Mouse (Mus musculus): ENCODE results near the gene Hpn.

Hpn gene

DNA sequence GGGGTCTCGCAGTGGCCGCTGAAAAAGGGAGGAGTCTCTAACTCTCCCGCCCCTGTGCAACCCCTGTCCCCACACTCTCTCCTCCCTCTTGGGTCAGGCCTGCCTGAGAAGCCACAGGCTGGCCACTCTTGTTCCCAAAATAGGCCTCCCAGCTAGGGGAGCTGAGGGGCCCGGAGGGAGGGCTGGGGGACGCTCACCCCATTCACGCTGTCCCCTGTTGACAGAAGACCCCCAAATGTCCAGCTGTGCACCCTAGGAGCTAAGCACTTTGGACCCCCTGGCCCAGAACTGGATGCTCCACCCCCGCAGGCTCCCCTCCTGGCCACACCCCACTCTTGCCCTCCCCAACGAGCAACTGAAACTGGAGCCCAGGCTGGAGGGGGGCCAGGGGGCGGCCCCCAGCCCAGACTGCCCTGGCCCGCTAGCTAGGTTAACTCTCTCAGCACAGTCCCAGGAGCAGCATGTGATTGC, 59.7 kb downstream of the Hpn start:
- DNase-seq (ENCODE audit: low read depth, low spot score) = no peak

- no peak for DNase-seq (ENCODE audit: low read depth, low spot score)
These were observed 60.3 kb downstream of the Hpn start for GRCm38 (mm10) chr7:31054661-31055320.

- no peak for DNase-seq (ENCODE audit: low read depth, low spot score)
These were observed 61.1 kb downstream of the Hpn start for GRCm38 (mm10) chr7:31053882-31054447.

DNA sequence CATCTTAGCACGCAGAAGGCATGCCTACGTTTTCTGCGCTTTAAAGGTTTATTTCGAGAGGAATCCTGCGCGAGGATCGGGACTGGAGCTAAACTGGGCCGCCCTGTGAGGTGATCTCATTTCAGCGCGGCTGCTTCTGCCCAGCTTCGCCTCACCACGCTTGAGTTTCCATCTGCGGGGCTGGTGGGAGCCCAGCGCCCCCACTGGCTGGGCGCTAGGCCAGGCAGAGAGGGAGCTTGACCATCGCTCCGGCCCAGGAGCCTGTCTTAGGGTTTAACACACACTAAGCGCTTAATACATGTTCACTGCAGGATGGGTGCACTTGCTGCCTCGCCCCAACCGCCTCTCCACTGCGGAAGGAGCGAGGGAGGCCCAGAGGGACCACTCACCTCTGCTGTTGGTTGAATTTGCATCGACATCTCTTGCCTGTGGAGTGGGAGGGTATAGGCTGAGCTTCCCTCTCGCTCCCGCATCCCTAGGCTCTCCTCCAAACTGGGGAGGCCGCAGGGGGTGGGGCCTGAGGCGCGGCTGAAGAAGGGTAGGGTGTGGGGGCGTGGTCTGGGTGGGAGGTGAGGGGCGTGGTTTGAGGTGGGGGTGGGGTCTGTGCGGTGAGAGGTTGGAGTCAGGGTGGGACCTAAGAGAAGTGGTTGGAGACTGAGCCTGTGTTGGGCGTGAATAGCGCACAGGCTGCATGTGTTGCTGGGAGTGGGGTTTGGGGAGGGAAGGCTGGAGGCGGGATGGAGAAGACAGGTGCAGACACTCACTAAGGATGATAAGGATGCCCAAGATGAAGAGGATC, 62.3 kb downstream of the Hpn start:
- DNase-seq (ENCODE audit: low read depth, low spot score) = peak; percentile 74

- no peak for DNase-seq (ENCODE audit: low read depth, low spot score)
These were observed 62.8 kb downstream of the Hpn start for GRCm38 (mm10) chr7:31052251-31052635.

GRCm38 (mm10) chr7:31051321-31052021, 63.6 kb downstream of the Hpn start, which contains the start of gene Fxyd7:
TSS of gene Fxyd7 (minus strand) at chr7:31051467.
- peak; percentile 11 for DNase-seq (ENCODE audit: low read depth, low spot score)

GRCm38 (mm10) chr7:31050921-31051320, 64.2 kb downstream of the Hpn start:
- DNase-seq (ENCODE audit: low read depth, low spot score) = peak; percentile 21

DNA sequence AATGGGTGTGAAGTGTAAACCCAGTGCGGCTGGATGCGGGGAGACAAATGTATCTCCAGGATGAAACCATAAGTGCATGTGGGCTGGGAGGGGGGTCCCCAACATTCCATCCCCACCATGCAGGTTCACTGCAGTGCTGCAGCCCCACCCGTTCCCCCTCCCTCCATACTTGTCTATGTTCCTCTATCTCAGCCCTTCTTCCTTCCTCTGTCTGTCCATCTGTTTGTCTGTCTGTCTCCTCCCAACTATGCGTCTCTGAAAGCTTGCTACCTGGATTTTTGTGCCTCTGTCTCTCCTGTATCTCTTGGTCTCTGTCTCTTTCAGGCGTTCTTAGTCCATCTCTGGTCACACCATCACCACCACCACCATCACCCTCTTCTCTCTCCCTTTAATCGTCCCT, 64.6 kb downstream of the Hpn start:
- no peak for DNase-seq (ENCODE audit: low read depth, low spot score)

DNA sequence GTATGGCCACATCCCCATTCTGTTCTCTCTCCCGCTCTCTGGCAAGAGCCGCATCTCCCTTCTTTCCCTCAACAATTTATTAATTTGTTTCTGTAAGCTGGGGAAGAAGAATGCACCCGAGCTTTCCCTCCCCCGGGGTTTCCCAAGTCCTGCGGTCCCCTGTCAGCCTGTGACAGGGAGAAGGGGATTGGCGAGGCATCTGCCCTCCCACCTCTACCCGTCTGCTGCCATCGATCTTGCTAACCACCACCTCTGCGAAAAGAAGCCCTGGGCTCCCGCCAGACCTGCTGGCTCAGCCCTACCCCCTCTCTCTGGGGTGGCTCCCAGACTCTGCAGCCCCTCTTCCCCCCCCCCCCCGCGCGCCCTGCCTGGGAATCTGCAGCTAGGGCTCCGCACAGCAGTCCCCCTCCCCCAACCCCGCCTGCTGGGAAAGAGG, 65.2 kb downstream of the Hpn start:
- peak; percentile 55 for DNase-seq (ENCODE audit: low read depth, low spot score)

DNA sequence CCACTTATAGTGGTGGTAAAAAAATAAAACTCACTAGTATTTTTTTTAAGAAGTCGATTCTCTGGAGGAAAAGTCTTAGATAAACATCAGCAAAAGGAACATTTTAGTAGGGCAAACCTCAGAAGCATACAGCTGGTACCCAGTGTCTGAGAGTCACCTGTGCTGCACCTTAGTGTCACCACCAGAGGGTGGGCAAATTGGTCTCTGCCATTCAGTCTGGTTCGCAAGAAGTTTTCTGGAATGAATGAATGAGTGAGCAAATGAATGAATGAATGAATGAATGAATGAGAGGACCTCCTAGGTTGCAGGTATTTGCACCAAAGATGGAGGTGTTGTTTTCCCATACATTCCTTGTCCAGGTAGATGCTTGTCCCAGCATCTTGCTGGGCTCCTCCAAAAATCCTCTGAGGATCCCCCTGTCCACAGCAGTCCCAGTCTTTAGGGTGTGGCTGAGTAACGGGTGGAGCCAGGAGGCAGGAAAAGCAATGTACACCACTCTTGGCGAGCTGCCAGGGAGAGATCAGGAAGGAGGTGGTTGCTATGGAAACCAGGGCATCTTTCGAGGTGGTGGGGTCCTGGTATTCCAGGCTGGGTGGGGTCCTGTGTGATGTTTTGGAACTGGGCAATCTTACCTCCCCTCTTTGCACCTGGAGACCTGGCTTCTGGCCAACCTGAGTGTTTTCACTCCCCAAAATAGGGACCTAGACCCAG, 65.8 kb downstream of the Hpn start:
- peak; percentile 6 for DNase-seq (ENCODE audit: low read depth, low spot score)
